Mouse (Mus musculus): ENCODE data around the gene Cog1.

DNA sequence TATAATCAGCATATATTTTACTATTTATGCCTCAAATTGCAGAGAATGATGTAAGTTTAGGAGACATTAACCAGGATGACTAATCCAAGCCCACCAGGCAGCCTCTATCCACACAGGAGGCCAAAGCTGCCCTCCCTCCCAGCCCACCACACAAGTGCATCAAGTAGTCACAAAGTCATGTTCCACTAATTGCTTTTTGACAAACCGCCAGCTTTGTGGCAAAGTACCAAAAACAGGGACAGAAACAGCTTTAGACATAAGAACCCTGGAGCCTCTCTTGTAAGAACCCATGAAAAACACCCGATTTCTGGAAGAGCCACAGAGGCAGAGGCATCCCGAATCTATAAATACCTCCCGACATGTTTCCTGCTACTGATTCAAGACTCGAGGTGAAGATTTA is 38.7 kb upstream of the Cog1 start:
- TF ChIP-seq CTCF (IDR thresholded peaks at IDR 0.05) (no peak), EP300 (IDR thresholded peaks at IDR 0.05) (no peak)
